Mouse (Mus musculus) cerebellum, adult 11 months (tissue): ENCODE results near the gene Rad23a.
A peak's percentile ranks its signal among the peaks of the same experiment; 100 is the strongest.

Source experiments
- DNase-seq: peaks from one replicate; pipeline ENCODE4 v3.0.0; 2022

The Rad23a gene

GRCm38 (mm10) chr8:84786801-84787467 lies 53.5 kb downstream of the Rad23a start:
- no peak for DNase-seq

- DNase-seq, result peak; percentile 56
These were observed 54.4 kb downstream of the Rad23a start for GRCm38 (mm10) chr8:84785756-84786677.

GRCm38 (mm10) chr8:84785506-84785755 lies 55.0 kb downstream of the Rad23a start:
- peak; percentile 29 for DNase-seq

- peak; percentile 59 for DNase-seq
These were observed 55.6 kb downstream of the Rad23a start for GRCm38 (mm10) chr8:84784681-84785505.
